Comparison of ENCODE assay signal across 8 mouse cellular contexts in genomic region chr5:137308356-137308755, GRCm38 (mm10). TPM values are rescaled to one million over a fixed set of nuclear protein-coding genes. Genes with fewer than 3 reads are reported as not detected.
DNase-seq lines count a peak whose midpoint lies in the region; ATAC-seq lines count a peak whose summit lies in the region.

No protein-coding gene starts in this region.

- peak overlapping the region; percentile 79 for H3K4me2 ChIP-seq in liver, embryonic 12.5 days

- peaks cover 61% of the 10 kb centered on the region for H3K36me3 ChIP-seq in megakaryocyte, embryonic 14.5 days (replicated peaks; ENCODE audit: low read length)
- peaks cover 68% of the 10 kb centered on the region for H3K36me3 ChIP-seq in liver, embryonic 12.5 days

- peak; percentile 37 for DNase-seq in CD4-positive, CD25-positive, alpha-beta regulatory T cell, adult 2 months (ENCODE audit: low read depth, low spot score)
- DNase-seq in retina, postnatal 1 day, result no peak
- no peak for DNase-seq in spleen, adult 18-20 months
- no peak for DNase-seq in embryo, embryonic 9.5 days (ENCODE audit: extremely low spot score)

- H3K4me3 ChIP-seq in megakaryocyte, embryonic 14.5 days (replicated peaks), result peak overlapping the region; percentile 96
- H3K4me3 ChIP-seq in liver, embryonic 12.5 days, result peak overlapping the region; percentile 90

- peak overlapping the region; percentile 92 for H3K27ac ChIP-seq in liver, embryonic 12.5 days

- ATAC-seq in CD4-positive, CD25-positive, alpha-beta regulatory T cell, adult 4 months, result no peak
- no peak for ATAC-seq in megakaryocyte, adult 5-6 weeks (ENCODE audit: poor library complexity, severe bottlenecking)
- ATAC-seq in liver, embryonic 12.5 days, result no peak

- no peaks in the 10 kb centered on the region for H3K27me3 ChIP-seq in megakaryocyte, embryonic 14.5 days (replicated peaks)
- H3K27me3 ChIP-seq in liver, embryonic 12.5 days (replicated peaks), result no peaks in the 10 kb centered on the region

- WGBS in liver, embryonic 12.5 days (ENCODE audit: insufficient replicate concordance), result 91% methylated on average over 4 of the region's 4 CpGs

- H3K9me3 ChIP-seq in megakaryocyte, embryonic 14.5 days, result no peaks in the 10 kb centered on the region
- no peaks in the 10 kb centered on the region for H3K9me3 ChIP-seq in liver, embryonic 12.5 days (replicated peaks)

- H3K4me1 ChIP-seq in megakaryocyte, embryonic 14.5 days, result peaks cover 80% of the 10 kb centered on the region
- peaks cover 60% of the 10 kb centered on the region for H3K4me1 ChIP-seq in liver, embryonic 12.5 days

- peak overlapping the region; percentile 98 for H3K9ac ChIP-seq in liver, embryonic 12.5 days

RNA-seq across cellular contexts. Expression of gene Srrt, which starts 0.9 kb away (rescaled TPM):
- polyA plus RNA-seq in CD4-positive, CD25-positive, alpha-beta regulatory T cell, adult 4 months (2017; shearing (Covaris generic)), result 10 to 100 TPM; 60.2 to 63.7 TPM
- polyA plus RNA-seq in megakaryocyte, embryonic 14.5 days (2012; ENCODE audit: insufficient read depth, low replicate concordance), result 163 and 271 TPM in 2 replicates
- 71.9 and 97.1 TPM in 2 replicates for total RNA-seq in megakaryocyte, adult 5-6 weeks (2015)
- 158 and 222 TPM in 2 replicates for total RNA-seq in megakaryocyte, adult 5-6 weeks (2017)
- polyA plus RNA-seq in liver, embryonic 12.5 days (2016; fragmentation: Nextera tagmentation; extraction: Ambion mirVana), result 125 and 128 TPM in 2 replicates

RNA-seq across cellular contexts. Expression of gene Trip6, which starts 5.8 kb away (rescaled TPM):
- polyA plus RNA-seq in CD4-positive, CD25-positive, alpha-beta regulatory T cell, adult 4 months (2017; shearing (Covaris generic)), result 1 to 10 TPM; 1.0 to 1.7 TPM
- 35.0 and 68.0 TPM in 2 replicates for polyA plus RNA-seq in megakaryocyte, embryonic 14.5 days (2012; ENCODE audit: insufficient read depth, low replicate concordance)
- total RNA-seq in megakaryocyte, adult 5-6 weeks (2015), result 4.1 and 4.2 TPM in 2 replicates
- 2.1 and 2.9 TPM in 2 replicates for total RNA-seq in megakaryocyte, adult 5-6 weeks (2017)
- 16.8 and 18.7 TPM in 2 replicates for polyA plus RNA-seq in liver, embryonic 12.5 days (2016; fragmentation: Nextera tagmentation; extraction: Ambion mirVana)

RNA-seq across cellular contexts. Expression of gene Ufsp1, which starts 13.9 kb away (rescaled TPM):
- 1 to 10 TPM in 1 of 2 experiments, under 1 TPM in 1; 0.65 to 1.3 TPM for polyA plus RNA-seq in CD4-positive, CD25-positive, alpha-beta regulatory T cell, adult 4 months (2017; shearing (Covaris generic))
- 278 and 294 TPM in 2 replicates for polyA plus RNA-seq in megakaryocyte, embryonic 14.5 days (2012; ENCODE audit: insufficient read depth, low replicate concordance)
- 0.18 and 1.4 TPM in 2 replicates for total RNA-seq in megakaryocyte, adult 5-6 weeks (2015)
- total RNA-seq in megakaryocyte, adult 5-6 weeks (2017), result 0.24 and 0.59 TPM in 2 replicates
- 11.9 and 12.5 TPM in 2 replicates for polyA plus RNA-seq in liver, embryonic 12.5 days (2016; fragmentation: Nextera tagmentation; extraction: Ambion mirVana)

RNA-seq across cellular contexts. Expression of gene Ache, which starts 21.0 kb away (rescaled TPM):
- under 1 TPM in 1 of 2 experiments, not detected in 1; 0.16 TPM for polyA plus RNA-seq in CD4-positive, CD25-positive, alpha-beta regulatory T cell, adult 4 months (2017; shearing (Covaris generic))
- polyA plus RNA-seq in megakaryocyte, embryonic 14.5 days (2012; ENCODE audit: insufficient read depth, low replicate concordance), result 206 and 642 TPM in 2 replicates
- total RNA-seq in megakaryocyte, adult 5-6 weeks (2015), result 0.09 and 0.50 TPM in 2 replicates
- 0.07 and 0.08 TPM in 2 replicates for total RNA-seq in megakaryocyte, adult 5-6 weeks (2017)
- 23.4 and 26.2 TPM in 2 replicates for polyA plus RNA-seq in liver, embryonic 12.5 days (2016; fragmentation: Nextera tagmentation; extraction: Ambion mirVana)

RNA-seq across cellular contexts. Expression of gene Slc12a9, which starts 25.0 kb away (rescaled TPM):
- polyA plus RNA-seq in CD4-positive, CD25-positive, alpha-beta regulatory T cell, adult 4 months (2017; shearing (Covaris generic)), result 10 to 100 TPM in 1 of 2 experiments, 1 to 10 TPM in 1; 9.2 to 16.7 TPM
- 2.5 and 6.4 TPM in 2 replicates for polyA plus RNA-seq in megakaryocyte, embryonic 14.5 days (2012; ENCODE audit: insufficient read depth, low replicate concordance)
- 12.8 and 13.4 TPM in 2 replicates for total RNA-seq in megakaryocyte, adult 5-6 weeks (2015)
- 20.9 and 21.6 TPM in 2 replicates for total RNA-seq in megakaryocyte, adult 5-6 weeks (2017)
- polyA plus RNA-seq in liver, embryonic 12.5 days (2016; fragmentation: Nextera tagmentation; extraction: Ambion mirVana), result 5.0 and 5.8 TPM in 2 replicates

Comparison
In these comparisons a context has a peak if more than half of its experiments do, and no peak if none do; other contexts are left out.
1. RNA of gene Ufsp1, which starts 13.9 kb away (polyA plus RNA-seq): 278 to 294 TPM in megakaryocyte, embryonic 14.5 days; 11.9 to 12.5 TPM in liver, embryonic 12.5 days and 0.65 to 1.3 TPM in CD4-positive, CD25-positive, alpha-beta regulatory T cell, adult 4 months; every median in the first group is over 10 times any median in the second.